Mouse (Mus musculus): ENCODE data around the gene Cnot4. TPM values are rescaled to one million over a fixed set of nuclear protein-coding genes. Genes with fewer than 3 reads are reported as not detected.
"Not testable (repeated sequence)": the region's sequence is repeated elsewhere in the genome, so short reads cannot be mapped to it uniquely, and the experiment has no call there.

Cnot4 gene
- polyA plus RNA-seq (2015; fragmentation: Nextera tagmentation; extraction: Ambion mirVana): 20.9 and 21.6 TPM in 2 replicates

- Histone ChIP-seq H3K4me1 (ENCODE audit: control insufficient read depth, insufficient read depth, low read length) (peaks cover 12% of the 10 kb centered on the region), H3K36me3 (ENCODE audit: control insufficient read depth, insufficient read depth, low read length) (no peaks in the 10 kb centered on the region), H3K4me3 (replicated peaks; ENCODE audit: low read length) (peak within 1 kb of the TSS; percentile 83), H3K27ac (ENCODE audit: low read length) (peak within 1 kb of the TSS; percentile 94), H3K9ac (ENCODE audit: low read length) (peak within 1 kb of the TSS; percentile 92), H3K4me2 (ENCODE audit: low read depth, low read length) (peak within 1 kb of the TSS; percentile 85), H3K27me3 (ENCODE audit: control insufficient read depth, insufficient read depth, low read length) (no peaks in the 10 kb centered on the region), H3K9me3 (replicated peaks; ENCODE audit: control insufficient read depth, low read length) (no peaks in the 10 kb centered on the region)
- ATAC-seq (ENCODE audit: insufficient read depth, low FRiP score): peak; percentile 100
- WGBS: under 1% methylated on average over 55 of the region's 55 CpGs
Measured at GRCm38 (mm10) chr6:35133579-35134488, at the start of gene Cnot4. Gene Cnot4, minus strand, starts transcription at chr6:35133724.

DNA sequence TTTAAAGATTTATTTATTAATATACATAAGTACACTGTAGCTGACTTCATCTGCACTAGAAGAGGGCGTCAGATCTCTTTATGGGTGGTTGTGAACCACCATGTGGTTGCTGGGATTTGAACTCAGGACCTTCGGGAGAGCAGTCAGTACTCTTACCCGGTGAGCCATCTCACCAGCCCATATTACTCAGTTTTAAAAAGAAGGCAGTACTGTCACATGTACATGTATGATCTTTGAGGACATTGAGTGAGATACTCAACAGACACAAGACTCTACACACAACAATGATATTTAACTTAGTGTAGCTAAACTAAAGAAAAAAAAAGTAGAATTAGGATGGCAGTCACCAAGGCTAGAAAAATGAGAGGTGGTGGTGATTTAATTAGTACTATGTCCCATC lies 45.8 kb upstream of the Cnot4 start:
- H3K4me1 ChIP-seq (ENCODE audit: control insufficient read depth, insufficient read depth, low read length): peaks cover 11% of the 10 kb centered on the region
- H3K4me2 ChIP-seq (ENCODE audit: low read depth, low read length); H3K27ac ChIP-seq (ENCODE audit: low read length); H3K27me3 ChIP-seq (ENCODE audit: control insufficient read depth, insufficient read depth, low read length); H3K4me3 ChIP-seq (replicated peaks; ENCODE audit: low read length); ATAC-seq (ENCODE audit: insufficient read depth, low FRiP score); H3K9ac ChIP-seq (ENCODE audit: low read length); H3K9me3 ChIP-seq (replicated peaks; ENCODE audit: control insufficient read depth, low read length); H3K36me3 ChIP-seq (ENCODE audit: control insufficient read depth, insufficient read depth, low read length): not testable (repeated sequence)
- 94% methylated on average over 3 of the region's 3 CpGs for WGBS

DNA sequence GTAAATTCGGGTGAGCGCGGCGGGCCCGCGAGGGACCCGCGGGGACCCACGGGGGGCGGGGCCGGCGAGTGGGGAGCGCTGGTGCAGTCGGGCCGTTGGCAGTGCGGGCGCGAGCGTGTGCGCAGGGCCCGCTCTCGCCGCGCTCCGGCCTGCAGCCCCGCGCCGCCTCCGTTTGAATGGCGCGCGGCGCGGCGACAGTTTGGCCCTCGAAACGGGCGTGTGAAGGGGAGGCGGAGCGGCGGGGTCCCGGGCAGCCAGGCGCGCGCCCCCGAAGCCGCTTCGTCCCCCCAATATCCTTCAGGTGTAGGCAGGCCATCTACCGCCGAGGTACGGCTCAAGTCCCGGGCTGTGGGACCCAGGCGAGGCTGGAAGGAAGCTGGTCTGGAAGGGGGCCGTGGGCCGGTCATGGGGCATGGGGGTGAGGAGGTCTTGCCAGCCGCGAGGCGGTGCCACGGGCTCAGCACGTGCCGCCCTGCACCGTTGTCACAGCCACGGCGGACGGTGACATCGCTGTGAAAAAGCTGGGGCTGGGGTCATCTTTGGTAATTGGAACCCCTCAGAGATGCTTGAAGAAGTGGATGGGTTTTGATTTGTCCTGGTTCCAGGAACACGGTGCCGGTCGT lies 44.2 kb upstream of the Cnot4 start:
- Histone ChIP-seq H3K4me2 (ENCODE audit: low read depth, low read length) (peak overlapping the region; percentile 73), H3K9ac (ENCODE audit: low read length) (peak overlapping the region; percentile 97), H3K27me3 (ENCODE audit: control insufficient read depth, insufficient read depth, low read length) (no peaks in the 10 kb centered on the region), H3K4me3 (replicated peaks; ENCODE audit: low read length) (peak overlapping the region; percentile 93), H3K9me3 (replicated peaks; ENCODE audit: control insufficient read depth, low read length) (no peaks in the 10 kb centered on the region), H3K4me1 (ENCODE audit: control insufficient read depth, insufficient read depth, low read length) (peaks cover 11% of the 10 kb centered on the region), H3K27ac (ENCODE audit: low read length) (peak overlapping the region; percentile 95), H3K36me3 (ENCODE audit: control insufficient read depth, insufficient read depth, low read length) (no peaks in the 10 kb centered on the region)
- WGBS: under 1% methylated on average over 65 of the region's 69 CpGs
- peak; percentile 80 for ATAC-seq (ENCODE audit: insufficient read depth, low FRiP score)

DNA sequence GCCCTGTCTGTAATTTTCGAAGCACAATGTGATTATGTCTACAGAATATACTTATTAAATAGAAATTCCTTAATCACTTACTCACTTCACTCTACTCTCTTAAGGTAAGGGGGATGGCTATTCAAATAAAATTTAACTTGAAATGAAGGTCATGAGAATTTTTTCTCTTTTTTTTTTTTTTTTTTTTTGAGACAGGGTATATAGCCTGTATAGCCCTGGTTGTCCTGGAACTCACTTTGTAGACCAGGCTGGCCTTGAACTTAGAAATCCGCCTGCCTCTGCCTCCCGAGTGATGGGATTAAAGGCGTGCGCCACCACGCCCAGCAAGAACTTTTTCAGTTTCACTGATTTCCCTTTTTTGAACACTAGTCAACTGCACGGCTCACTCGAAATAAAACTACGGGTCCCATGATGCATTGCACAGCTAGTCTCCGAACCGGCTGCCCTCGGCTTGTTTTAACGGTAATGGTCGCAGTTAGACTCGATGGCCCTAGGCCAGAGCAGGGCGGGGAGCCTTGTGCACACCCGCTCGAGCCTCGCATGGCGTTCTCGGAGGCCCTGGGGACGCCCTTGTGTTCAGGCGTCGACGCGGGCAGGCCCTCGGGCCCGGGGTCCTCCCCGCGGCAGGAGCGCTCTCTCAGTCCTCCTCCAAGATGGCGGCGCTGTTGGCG lies 43.6 kb upstream of the Cnot4 start, which contains the start of gene Nup205:
TSS of gene Nup205 (plus strand) at position 443 of the 671 bp plus-strand sequence.
- H3K4me1 ChIP-seq (ENCODE audit: control insufficient read depth, insufficient read depth, low read length): peaks cover 9% of the 10 kb centered on the region
- 3% methylated on average over 34 of the region's 34 CpGs for WGBS
- peak; percentile 92 for ATAC-seq (ENCODE audit: insufficient read depth, low FRiP score)

DNA sequence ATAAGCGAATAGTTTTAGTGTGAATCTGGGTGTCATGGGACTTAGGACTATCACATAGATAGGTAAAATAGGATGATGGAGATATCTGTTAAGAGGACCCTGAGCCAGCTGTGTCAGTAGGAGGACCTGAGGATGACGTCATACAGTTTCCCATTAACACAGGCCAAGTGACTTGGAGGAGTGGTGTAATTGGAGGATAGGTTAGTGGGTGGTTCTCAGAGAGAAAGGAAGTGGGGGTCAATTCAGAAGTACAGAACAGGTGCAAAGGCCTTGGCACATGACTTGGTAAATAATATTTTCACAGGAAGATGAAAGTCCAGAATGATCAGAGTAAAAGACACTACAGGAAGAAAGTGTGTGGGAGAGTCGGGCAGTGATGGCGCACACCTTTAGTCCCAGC lies 39.7 kb upstream of the Cnot4 start:
- Histone ChIP-seq H3K9ac (ENCODE audit: low read length) (no peak overlapping the region), H3K27me3 (ENCODE audit: control insufficient read depth, insufficient read depth, low read length) (no peaks in the 10 kb centered on the region), H3K4me1 (ENCODE audit: control insufficient read depth, insufficient read depth, low read length) (no peaks in the 10 kb centered on the region; the same call in 1 of the 2 replicates), H3K9me3 (replicated peaks; ENCODE audit: control insufficient read depth, low read length) (no peaks in the 10 kb centered on the region), H3K36me3 (ENCODE audit: control insufficient read depth, insufficient read depth, low read length) (no peaks in the 10 kb centered on the region), H3K4me3 (replicated peaks; ENCODE audit: low read length) (no peak overlapping the region), H3K4me2 (ENCODE audit: low read depth, low read length) (no peak overlapping the region), H3K27ac (ENCODE audit: low read length) (no peak overlapping the region)
- ATAC-seq (ENCODE audit: insufficient read depth, low FRiP score): no peak
- 81% methylated on average over 4 of the region's 4 CpGs for WGBS

More for the DNA sequence above, 43.6 kb upstream of the Cnot4 start, which contains the start of gene Nup205:
- Histone ChIP-seq H3K36me3 (ENCODE audit: control insufficient read depth, insufficient read depth, low read length) (no peaks in the 10 kb centered on the region), H3K4me3 (replicated peaks; ENCODE audit: low read length) (peak within 1 kb of the TSS; percentile 93), H3K9ac (ENCODE audit: low read length) (peak within 1 kb of the TSS; percentile 97), H3K27me3 (ENCODE audit: control insufficient read depth, insufficient read depth, low read length) (no peaks in the 10 kb centered on the region), H3K4me2 (ENCODE audit: low read depth, low read length) (peak within 1 kb of the TSS; percentile 73), H3K9me3 (replicated peaks; ENCODE audit: control insufficient read depth, low read length) (no peaks in the 10 kb centered on the region), H3K27ac (ENCODE audit: low read length) (peak within 1 kb of the TSS; percentile 95)

DNA sequence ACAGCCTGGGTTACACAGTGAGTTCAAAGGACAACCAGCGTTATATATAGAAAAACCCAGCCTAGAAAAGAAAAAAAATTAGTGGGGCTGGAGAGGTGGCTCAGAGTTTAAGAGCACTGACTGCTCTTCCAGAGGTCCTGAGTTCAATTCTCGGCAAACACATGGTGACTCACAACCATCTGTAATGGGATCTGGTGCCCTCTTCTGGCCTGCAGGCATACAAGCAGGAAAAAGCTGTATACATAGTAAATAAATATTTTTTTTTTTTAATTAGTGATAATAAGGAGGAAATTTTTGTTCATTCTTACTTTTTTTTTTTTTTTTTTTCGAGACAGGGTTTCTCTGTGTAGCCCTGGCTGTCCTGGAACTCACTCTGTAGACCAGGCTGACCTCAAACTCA lies 38.5 kb upstream of the Cnot4 start:
- H3K9me3 ChIP-seq (replicated peaks; ENCODE audit: control insufficient read depth, low read length); H3K4me3 ChIP-seq (replicated peaks; ENCODE audit: low read length); H3K27ac ChIP-seq (ENCODE audit: low read length); H3K4me2 ChIP-seq (ENCODE audit: low read depth, low read length); H3K4me1 ChIP-seq (ENCODE audit: control insufficient read depth, insufficient read depth, low read length); H3K9ac ChIP-seq (ENCODE audit: low read length); ATAC-seq (ENCODE audit: insufficient read depth, low FRiP score); H3K27me3 ChIP-seq (ENCODE audit: control insufficient read depth, insufficient read depth, low read length); H3K36me3 ChIP-seq (ENCODE audit: control insufficient read depth, insufficient read depth, low read length): not testable (repeated sequence)
- 57% methylated on average over 3 of the region's 3 CpGs for WGBS

DNA sequence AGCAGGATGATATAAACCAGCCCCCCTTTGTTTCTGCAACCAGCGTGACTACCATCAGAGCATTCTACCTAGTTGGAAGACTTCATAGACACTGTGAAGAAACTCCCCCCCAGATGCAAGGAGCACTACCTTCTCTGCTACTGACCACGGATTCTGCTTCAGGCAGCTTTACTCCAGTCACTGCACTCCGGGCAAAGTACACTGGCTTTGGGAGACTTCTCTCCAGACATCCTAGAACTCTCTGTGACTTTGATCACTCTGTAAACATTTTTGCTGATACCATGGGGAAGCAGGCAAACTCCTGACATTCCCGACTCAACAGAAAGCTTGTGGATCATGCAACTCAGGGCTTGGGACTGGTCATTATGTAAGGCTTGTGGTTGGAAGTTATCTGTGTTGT lies 35.7 kb upstream of the Cnot4 start:
- no peaks in the 10 kb centered on the region for H3K36me3 ChIP-seq (ENCODE audit: control insufficient read depth, insufficient read depth, low read length)
- no peak overlapping the region for H3K4me3 ChIP-seq (replicated peaks; ENCODE audit: low read length)
- no peaks in the 10 kb centered on the region for H3K27me3 ChIP-seq (ENCODE audit: control insufficient read depth, insufficient read depth, low read length)
- no peaks in the 10 kb centered on the region for H3K9me3 ChIP-seq (replicated peaks; ENCODE audit: control insufficient read depth, low read length)
- no peaks in the 10 kb centered on the region for H3K4me1 ChIP-seq (ENCODE audit: control insufficient read depth, insufficient read depth, low read length)
- H3K27ac ChIP-seq (ENCODE audit: low read length): no peak overlapping the region
- peak; percentile 25; the same call in 1 of the 2 replicates for ATAC-seq (ENCODE audit: insufficient read depth, low FRiP score)
- no peak overlapping the region for H3K9ac ChIP-seq (ENCODE audit: low read length)
- H3K4me2 ChIP-seq (ENCODE audit: low read depth, low read length): no peak overlapping the region
- WGBS: 46% methylated on average over 4 of the region's 4 CpGs

DNA sequence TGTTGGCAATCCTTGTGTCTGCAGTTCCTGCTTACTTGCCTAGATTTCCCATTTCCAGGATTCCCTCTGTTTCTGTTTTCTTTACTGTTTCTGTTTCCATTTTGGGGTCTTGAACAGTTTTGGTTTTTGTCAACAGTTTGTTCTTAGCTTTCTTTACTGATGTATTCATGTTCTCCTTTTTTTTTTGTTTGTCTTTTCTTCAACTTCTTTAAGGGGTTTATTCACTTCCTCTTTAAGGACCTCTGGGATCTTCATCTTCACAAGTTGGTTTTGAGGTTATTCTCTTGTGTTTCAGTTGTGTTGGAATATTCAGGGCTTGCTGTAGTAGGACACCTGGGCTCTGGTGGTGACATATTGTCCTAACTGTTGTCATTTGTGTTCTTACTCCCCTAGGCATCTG lies 21.0 kb upstream of the Cnot4 start:
- Histone ChIP-seq H3K9me3 (replicated peaks; ENCODE audit: control insufficient read depth, low read length) (no peaks in the 10 kb centered on the region), H3K9ac (ENCODE audit: low read length) (no peak overlapping the region), H3K27me3 (ENCODE audit: control insufficient read depth, insufficient read depth, low read length) (no peaks in the 10 kb centered on the region), H3K4me2 (ENCODE audit: low read depth, low read length) (no peak overlapping the region), H3K36me3 (ENCODE audit: control insufficient read depth, insufficient read depth, low read length) (no peaks in the 10 kb centered on the region), H3K4me3 (replicated peaks; ENCODE audit: low read length) (no peak overlapping the region), H3K4me1 (ENCODE audit: control insufficient read depth, insufficient read depth, low read length) (no peaks in the 10 kb centered on the region), H3K27ac (ENCODE audit: low read length) (no peak overlapping the region)
- ATAC-seq (ENCODE audit: insufficient read depth, low FRiP score): no peak
